Mouse (Mus musculus) left cerebral cortex, postnatal 10 days (tissue): ENCODE measurements at regions not wholly inside any gene's neighbourhood (a gene's known extent, or its start where the extent isn't known, plus 50 kb on each side); places are given as distances from the start of the nearest gene placed in this dataset.

ENCODE experiments used
- DNase-seq, 2 experiments: peaks; one replicate each; pipeline ENCODE4 v3.0.0; 2021 to 2022; ENCODE audit warnings: low spot score in 2 of 2, mixed read lengths in 1 of 2; ENCODE audit errors: extremely low spot score in 1 of 2
- intact Hi-C: fragments of 180-260 bp; cut with DNase I; formaldehyde crosslinking; loops from one replicate; pipeline ENCODE4 v1.15.1; 2025

- DNase-seq = no peak
- intact Hi-C loops = no loop called here
These were observed 388.2 kb upstream of the Fam92a start for GRCm38 (mm10) chr4:12560015-12560414.

- no peak for DNase-seq
- intact Hi-C loops = no loop called here
These were observed 385.3 kb upstream of the Fam92a start for GRCm38 (mm10) chr4:12557105-12557504.

- no peak for DNase-seq
- intact Hi-C loops = no loop called here
These were observed 377.4 kb upstream of the Fam92a start for GRCm38 (mm10) chr4:12549265-12549664.

GRCm38 (mm10) chr4:12543906-12544305, 372.1 kb upstream of the Fam92a start:
- DNase-seq = no peak
- intact Hi-C loops = no loop called here

- intact Hi-C loops = no loop called here
- DNase-seq = no peak
These were observed 369.7 kb upstream of the Fam92a start for GRCm38 (mm10) chr4:12541508-12541907.

- DNase-seq = no peak
- intact Hi-C loops = loop anchor here (5.0 to 10.0 kb wide), 3 partner anchors 294 to 1896 kb away; no protein-coding TSS in a partner anchor
These were observed 367.5 kb upstream of the Fam92a start for GRCm38 (mm10) chr4:12539184-12539791.

- intact Hi-C loops = loop anchor here (5.0 to 10.0 kb wide), 3 partner anchors 294 to 1896 kb away; no protein-coding TSS in a partner anchor
- DNase-seq = peak; percentile 52 to 68
These were observed 366.9 kb upstream of the Fam92a start for GRCm38 (mm10) chr4:12538694-12539121.

GRCm38 (mm10) chr4:12538043-12538442, 366.2 kb upstream of the Fam92a start:
- intact Hi-C loops = loop anchor here (5.0 to 10.0 kb wide), 3 partner anchors 293 to 1897 kb away; no protein-coding TSS in a partner anchor
- DNase-seq = no peak

GRCm38 (mm10) chr4:12534151-12534550, 362.3 kb upstream of the Fam92a start:
- intact Hi-C loops = loop anchor here (10.0 kb wide), 2 partner anchors 289 to 1901 kb away; no protein-coding TSS in a partner anchor
- DNase-seq = no peak

GRCm38 (mm10) chr4:12532961-12533360, 361.1 kb upstream of the Fam92a start:
- intact Hi-C loops = loop anchor here (10.0 kb wide), 2 partner anchors 288 to 1902 kb away; no protein-coding TSS in a partner anchor
- no peak for DNase-seq

- intact Hi-C loops = no loop called here
- no peak for DNase-seq
These were observed 350.5 kb upstream of the Fam92a start for GRCm38 (mm10) chr4:12522358-12522757.

- DNase-seq = no peak
- intact Hi-C loops = no loop called here
These were observed 349.4 kb upstream of the Fam92a start for GRCm38 (mm10) chr4:12521246-12521645.

GRCm38 (mm10) chr4:12516497-12516896, 344.7 kb upstream of the Fam92a start:
- DNase-seq = no peak

GRCm38 (mm10) chr4:12511656-12512385, 340.0 kb upstream of the Fam92a start:
- DNase-seq = peak; percentile 78 to 81

More at GRCm38 (mm10) chr4:12516497-12516896, 344.7 kb upstream of the Fam92a start:
- intact Hi-C loops = no loop called here

GRCm38 (mm10) chr4:12506851-12507551, 335.2 kb upstream of the Fam92a start:
- intact Hi-C loops = no loop called here
- peak; percentile 31 to 43 for DNase-seq

More at GRCm38 (mm10) chr4:12511656-12512385, 340.0 kb upstream of the Fam92a start:
- intact Hi-C loops = no loop called here

GRCm38 (mm10) chr4:12501086-12501485, 329.3 kb upstream of the Fam92a start:
- DNase-seq = no peak
- intact Hi-C loops = no loop called here

- no peak for DNase-seq
- intact Hi-C loops = no loop called here
These were observed 326.6 kb upstream of the Fam92a start for GRCm38 (mm10) chr4:12498426-12498825.

GRCm38 (mm10) chr4:12492468-12492867, 320.7 kb upstream of the Fam92a start:
- DNase-seq = no peak
- intact Hi-C loops = no loop called here

GRCm38 (mm10) chr4:12491306-12491705, 319.5 kb upstream of the Fam92a start:
- intact Hi-C loops = no loop called here
- DNase-seq = no peak
